Mouse (Mus musculus) midbrain, embryonic 14.5 days (tissue): ENCODE data around the gene Rsph10b. TPM values are rescaled to one million over a fixed set of nuclear protein-coding genes. Genes with fewer than 3 reads are reported as not detected.
A peak's percentile ranks its signal among the peaks of the same experiment; 100 is the strongest.

Experiments
- ATAC-seq: fragments of 200-750 bp; cut with Nextera tagmentation; 2 replicates; pipeline ENCODE4 v1.8.0; 2017; ENCODE audit warnings: moderate number of reproducible peaks, moderate library complexity; ENCODE audit not compliant: low FRiP score, low TSS enrichment
- DNase-seq: peaks from one replicate; pipeline ENCODE4 v3.0.0-alpha.2; 2015
- H3K27ac ChIP-seq: fragments of 300-500 bp; sonication (generic); replicated peaks from 2 replicates; pipeline ENCODE4 v1.5.1; 2014; ENCODE audit warnings: mild to moderate bottlenecking, low read depth, low read length, moderate library complexity
- H3K27me3 ChIP-seq: fragments of 300-500 bp; sonication (generic); 2 replicates; pipeline ENCODE4 v1.6.1; 2014; ENCODE audit warnings: low read length, control low read depth, mixed read lengths; ENCODE audit not compliant: control insufficient read depth, insufficient read depth
- H3K36me3 ChIP-seq: fragments of 300-500 bp; sonication (generic); 2 replicates; pipeline ENCODE4 v1.6.1; 2014; ENCODE audit warnings: low read length, control low read depth; ENCODE audit not compliant: control insufficient read depth, insufficient read depth
- H3K4me1 ChIP-seq: fragments of 300-500 bp; sonication (generic); 2 replicates; pipeline ENCODE4 v1.6.1; 2014; ENCODE audit warnings: mild to moderate bottlenecking, antibody characterized with exemption, low read length, control low read depth; ENCODE audit not compliant: control insufficient read depth, insufficient read depth
- H3K4me2 ChIP-seq: fragments of 300-500 bp; sonication (generic); 2 replicates; pipeline ENCODE4 v1.6.1; 2014; ENCODE audit warnings: mild to moderate bottlenecking, low read length, moderate library complexity
- H3K4me3 ChIP-seq: fragments of 300-500 bp; sonication (generic); replicated peaks from 2 replicates; pipeline ENCODE4 v1.5.1; 2014; ENCODE audit warnings: low read depth, low read length
- H3K9ac ChIP-seq: fragments of 300-500 bp; sonication (generic); replicated peaks from 2 replicates; pipeline ENCODE4 v1.6.1; 2014; ENCODE audit warnings: mild to moderate bottlenecking, low read length, moderate library complexity
- H3K9me3 ChIP-seq: fragments of 300-500 bp; sonication (generic); 2 replicates; pipeline ENCODE4 v1.6.1; 2016; ENCODE audit warnings: low read length, control low read depth, mixed read lengths; ENCODE audit not compliant: control insufficient read depth
- WGBS: fragments of 180-500 bp; shearing (Covaris S2); extraction: QIAGEN DNeasy Blood & Tissue Kit; methylation state at CpG from one replicate; pipeline ENCODE4 v1.1.7; 2014; 5-methylcytosine and 5-hydroxymethylcytosine counted together
- polyA plus RNA-seq: library from polyadenylated mRNA; unstranded; fragments of >200 nt; fragmentation: Nextera tagmentation; extraction: Ambion mirVana; gene quantifications from 2 replicates; pipeline ENCODE4 v1.2.1, GENCODE M21; 2014

Gene Rsph10b
- polyA plus RNA-seq, 1 experiment from 2014 or later = 3.9 TPM

GRCm38 (mm10) chr5:143957101-143957500 lies 24.3 kb downstream of the Rsph10b start:
- no peak for DNase-seq
- no peak overlapping the region for H3K4me3 ChIP-seq
- no peak for ATAC-seq
- no peak overlapping the region for H3K4me2 ChIP-seq
- 95% methylated on average over 6 of the region's 6 CpGs for WGBS
- no peaks in the 10 kb centered on the region for H3K27me3 ChIP-seq
- H3K9me3 ChIP-seq = no peaks in the 10 kb centered on the region
- H3K36me3 ChIP-seq = no peaks in the 10 kb centered on the region
- no peak overlapping the region for H3K9ac ChIP-seq
- H3K27ac ChIP-seq = no peak overlapping the region
- H3K4me1 ChIP-seq = no peaks in the 10 kb centered on the region

GRCm38 (mm10) chr5:143959551-143959950 lies 26.7 kb downstream of the Rsph10b start:
- no peak overlapping the region for H3K4me2 ChIP-seq
- H3K27ac ChIP-seq = no peak overlapping the region
- no peak overlapping the region for H3K4me3 ChIP-seq
- no peak for DNase-seq
- no peaks in the 10 kb centered on the region for H3K27me3 ChIP-seq
- H3K4me1 ChIP-seq = no peaks in the 10 kb centered on the region
- no peak overlapping the region for H3K9ac ChIP-seq
- no peak for ATAC-seq
- WGBS = 94% methylated on average over 11 of the region's 11 CpGs
- no peaks in the 10 kb centered on the region for H3K9me3 ChIP-seq
- H3K36me3 ChIP-seq = no peaks in the 10 kb centered on the region

- H3K9ac ChIP-seq = no peak overlapping the region
- H3K4me3 ChIP-seq = no peak overlapping the region
- no peaks in the 10 kb centered on the region for H3K4me1 ChIP-seq
- no peak for ATAC-seq
- DNase-seq = no peak
- no peaks in the 10 kb centered on the region for H3K9me3 ChIP-seq
- H3K36me3 ChIP-seq = no peaks in the 10 kb centered on the region
- no peaks in the 10 kb centered on the region for H3K27me3 ChIP-seq
- 86% methylated on average over 8 of the region's 8 CpGs for whole genome bisulfite sequencing
- no peak overlapping the region for H3K27ac ChIP-seq
- H3K4me2 ChIP-seq = no peak overlapping the region
These were observed 28.3 kb downstream of the Rsph10b start for GRCm38 (mm10) chr5:143961176-143961575.

- no peak for ATAC-seq
- no peak for DNase-seq
- no peak overlapping the region for H3K4me2 ChIP-seq
- H3K27me3 ChIP-seq = no peaks in the 10 kb centered on the region
- WGBS = 94% methylated on average over 12 of the region's 12 CpGs
- no peak overlapping the region for H3K4me3 ChIP-seq
- no peak overlapping the region for H3K27ac ChIP-seq
- no peaks in the 10 kb centered on the region for H3K36me3 ChIP-seq
- no peaks in the 10 kb centered on the region for H3K9me3 ChIP-seq
- no peaks in the 10 kb centered on the region for H3K4me1 ChIP-seq
- no peak overlapping the region for H3K9ac ChIP-seq
These were observed 32.9 kb downstream of the Rsph10b start for GRCm38 (mm10) chr5:143965586-143966345.

- Histone ChIP-seq H3K4me3 (no peak overlapping the region), H3K9me3 (no peaks in the 10 kb centered on the region), H3K36me3 (no peaks in the 10 kb centered on the region), H3K27me3 (no peaks in the 10 kb centered on the region), H3K4me2 (no peak overlapping the region), H3K4me1 (no peaks in the 10 kb centered on the region), H3K27ac (no peak overlapping the region), H3K9ac (no peak overlapping the region)
- DNase-seq (no peak), ATAC-seq (no peak)
- 85% methylated on average over 12 of the region's 12 CpGs for WGBS
These were observed 33.8 kb downstream of the Rsph10b start for GRCm38 (mm10) chr5:143966671-143967070.

GRCm38 (mm10) chr5:143972628-143973027 lies 39.8 kb downstream of the Rsph10b start:
- ATAC-seq = no peak
- Histone ChIP-seq H3K4me3 (no peak overlapping the region), H3K9me3 (no peaks in the 10 kb centered on the region), H3K9ac (no peak overlapping the region), H3K4me1 (no peaks in the 10 kb centered on the region), H3K27me3 (no peaks in the 10 kb centered on the region), H3K4me2 (no peak overlapping the region), H3K27ac (no peak overlapping the region), H3K36me3 (no peaks in the 10 kb centered on the region)
- 73% methylated on average over 3 of the region's 3 CpGs for WGBS
- DNase-seq = no peak

GRCm38 (mm10) chr5:143974931-143975630 lies 42.2 kb downstream of the Rsph10b start:
- ATAC-seq (peak; percentile 53; the same call in 1 of the 2 replicates), DNase-seq (peak; percentile 77)
- Histone ChIP-seq H3K27me3 (no peaks in the 10 kb centered on the region), H3K4me1 (no peaks in the 10 kb centered on the region), H3K9ac (no peak overlapping the region), H3K9me3 (no peaks in the 10 kb centered on the region), H3K4me3 (no peak overlapping the region), H3K4me2 (no peak overlapping the region), H3K36me3 (no peaks in the 10 kb centered on the region), H3K27ac (no peak overlapping the region)
- WGBS = 47% methylated on average over 4 of the region's 4 CpGs

- no peaks in the 10 kb centered on the region for H3K4me1 ChIP-seq
- H3K36me3 ChIP-seq = no peaks in the 10 kb centered on the region
- no peak for DNase-seq
- 79% methylated on average over 2 of the region's 2 CpGs for WGBS
- H3K9me3 ChIP-seq = no peaks in the 10 kb centered on the region
- H3K27me3 ChIP-seq = no peaks in the 10 kb centered on the region
- no peak overlapping the region for H3K9ac ChIP-seq
- no peak for ATAC-seq
- H3K4me3 ChIP-seq = no peak overlapping the region
- no peak overlapping the region for H3K27ac ChIP-seq
- no peak overlapping the region for H3K4me2 ChIP-seq
These were observed 42.7 kb downstream of the Rsph10b start for GRCm38 (mm10) chr5:143975631-143975933.

- H3K27me3 ChIP-seq = no peaks in the 10 kb centered on the region
- H3K9me3 ChIP-seq = no peaks in the 10 kb centered on the region
- ATAC-seq (no peak), DNase-seq (no peak)
- no peak overlapping the region for H3K4me3 ChIP-seq
- peaks cover 3% of the 10 kb centered on the region; the same call in 1 of the 2 replicates for H3K4me1 ChIP-seq
- H3K36me3 ChIP-seq = no peaks in the 10 kb centered on the region
- no peak overlapping the region for H3K4me2 ChIP-seq
- H3K27ac ChIP-seq = no peak overlapping the region
- H3K9ac ChIP-seq = no peak overlapping the region
- WGBS = 89% methylated on average over 11 of the region's 11 CpGs
These were observed 43.4 kb downstream of the Rsph10b start for GRCm38 (mm10) chr5:143976232-143976631.
